Mouse (Mus musculus): ENCODE measurements around the gene Rhbdd1.

GRCm38 (mm10) chr1:82461041-82461440, 144.8 kb downstream of the Rhbdd1 start:
- TF ChIP-seq CTCF (IDR thresholded peaks at IDR 0.05; ENCODE audit: borderline replicate concordance, insufficient read depth, low read depth, low read length) (no peak), POLR2A (IDR thresholded peaks at IDR 0.05; ENCODE audit: borderline replicate concordance, insufficient read depth, low read length) (no peak)
